Mouse (Mus musculus): Measurements from ENCODE around the gene Hist1h1t. TPM values are rescaled to one million over a fixed set of nuclear protein-coding genes. Genes with fewer than 3 reads are reported as not detected.
"Not testable (repeated sequence)": the region's sequence is repeated elsewhere in the genome, so short reads cannot be mapped to it uniquely, and the experiment has no call there.

The Hist1h1t gene
- polyA plus RNA-seq, 1 experiment from 2014 or later: not detected

GRCm38 (mm10) chr13:23702801-23703200, 7.2 kb downstream of the Hist1h1t start:
- H3K36me3 ChIP-seq; H3K4me3 ChIP-seq (replicated peaks); ATAC-seq; H3K4me2 ChIP-seq (replicated peaks); H3K27ac ChIP-seq; H3K4me1 ChIP-seq (replicated peaks); H3K9ac ChIP-seq; H3K9me3 ChIP-seq; H3K27me3 ChIP-seq (replicated peaks): not testable (repeated sequence)
- 77% methylated on average over 2 of the region's 2 CpGs for WGBS

DNA sequence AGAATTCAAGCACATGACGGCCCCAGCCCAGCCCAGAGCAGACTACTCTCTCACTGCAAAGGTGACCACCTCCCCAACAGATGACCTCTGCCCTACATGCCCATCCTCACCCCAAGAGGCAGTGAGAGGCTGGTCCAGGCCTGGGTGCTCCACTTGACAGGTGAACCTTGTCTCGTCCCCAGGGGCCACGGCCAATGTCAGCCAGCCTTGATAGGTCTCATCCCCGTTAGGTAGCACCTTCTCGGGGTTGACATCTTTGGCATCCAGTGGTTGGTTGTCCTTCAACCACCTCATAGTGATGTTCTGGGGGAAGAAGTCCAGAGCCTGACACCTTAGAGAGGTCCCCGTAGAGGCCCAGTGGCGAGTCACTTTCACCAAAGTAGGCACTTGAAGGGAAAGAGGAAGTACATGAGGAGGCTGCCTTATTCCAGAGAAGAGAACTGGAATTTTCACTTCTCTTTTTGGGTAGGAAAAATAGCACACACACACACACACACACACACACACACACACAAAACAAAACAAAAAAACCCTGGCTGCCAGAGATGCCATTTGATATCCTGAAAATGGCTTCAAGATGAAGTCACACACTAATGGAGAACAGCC, 10.2 kb downstream of the Hist1h1t start:
- H3K4me2 ChIP-seq (replicated peaks): no peak overlapping the region
- no peak overlapping the region for H3K27ac ChIP-seq
- WGBS: 89% methylated on average over 7 of the region's 7 CpGs
- no peak overlapping the region for H3K9ac ChIP-seq
- peaks cover 5% of the 10 kb centered on the region for H3K4me1 ChIP-seq (replicated peaks)
- H3K9me3 ChIP-seq: no peaks in the 10 kb centered on the region
- no peak for ATAC-seq
- no peaks in the 10 kb centered on the region for H3K36me3 ChIP-seq
- no peaks in the 10 kb centered on the region for H3K27me3 ChIP-seq (replicated peaks)
- no peak overlapping the region for H3K4me3 ChIP-seq (replicated peaks)

GRCm38 (mm10) chr13:23706771-23707170, 11.2 kb downstream of the Hist1h1t start:
- no peak overlapping the region for H3K27ac ChIP-seq
- no peak overlapping the region for H3K4me3 ChIP-seq (replicated peaks)
- 94% methylated on average over 12 of the region's 12 CpGs for WGBS
- H3K9ac ChIP-seq: no peak overlapping the region
- ATAC-seq: no peak
- no peaks in the 10 kb centered on the region for H3K27me3 ChIP-seq (replicated peaks)
- no peaks in the 10 kb centered on the region for H3K9me3 ChIP-seq
- H3K4me2 ChIP-seq (replicated peaks): no peak overlapping the region
- no peaks in the 10 kb centered on the region for H3K36me3 ChIP-seq
- 0 out of 2 replicates have a peak, but pooled peaks cover 2% of the 10 kb centered on the region for H3K4me1 ChIP-seq (replicated peaks)

GRCm38 (mm10) chr13:23708041-23708440, 12.4 kb downstream of the Hist1h1t start:
- Histone ChIP-seq H3K4me3 (replicated peaks) (no peak overlapping the region), H3K4me2 (replicated peaks) (no peak overlapping the region)
- WGBS: 85% methylated on average over 4 of the region's 4 CpGs

DNA sequence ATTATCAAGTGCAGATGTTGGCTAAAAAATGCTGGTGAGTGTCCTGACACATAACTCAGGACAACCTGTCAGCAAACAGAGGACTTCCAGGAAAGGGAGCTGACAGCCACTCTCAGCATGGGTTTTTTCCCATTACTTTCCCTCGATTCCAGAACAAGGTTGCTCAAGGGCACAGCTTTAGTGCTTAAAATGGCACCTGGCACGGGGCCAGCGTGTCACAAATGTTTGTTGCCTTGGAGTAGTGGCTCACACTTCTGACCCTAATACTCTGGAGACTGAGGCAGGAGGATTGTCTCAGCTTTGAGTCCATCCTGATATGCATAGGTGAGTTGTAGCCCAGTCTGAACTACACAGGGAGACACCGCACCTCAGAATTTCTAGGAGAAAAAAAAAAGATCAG, 13.0 kb downstream of the Hist1h1t start:
- H3K4me3 ChIP-seq (replicated peaks): no peak overlapping the region
- no peak overlapping the region for H3K27ac ChIP-seq
- WGBS: 67% methylated on average over 4 of the region's 4 CpGs
- ATAC-seq: no peak
- no peaks in the 10 kb centered on the region for H3K36me3 ChIP-seq
- no peaks in the 10 kb centered on the region for H3K9me3 ChIP-seq
- no peaks in the 10 kb centered on the region for H3K27me3 ChIP-seq (replicated peaks)
- no peak overlapping the region for H3K9ac ChIP-seq
- 0 out of 2 replicates have a peak, but pooled peaks cover 2% of the 10 kb centered on the region for H3K4me1 ChIP-seq (replicated peaks)
- H3K4me2 ChIP-seq (replicated peaks): no peak overlapping the region

More at GRCm38 (mm10) chr13:23708041-23708440, 12.4 kb downstream of the Hist1h1t start:
- 0 out of 2 replicates have a peak, but pooled peaks cover 2% of the 10 kb centered on the region for H3K4me1 ChIP-seq (replicated peaks)
- H3K36me3 ChIP-seq: no peaks in the 10 kb centered on the region
- ATAC-seq: no peak
- H3K9ac ChIP-seq: no peak overlapping the region
- H3K27me3 ChIP-seq (replicated peaks): no peaks in the 10 kb centered on the region
- no peak overlapping the region for H3K27ac ChIP-seq
- H3K9me3 ChIP-seq: no peaks in the 10 kb centered on the region

GRCm38 (mm10) chr13:23709714-23710373, 14.2 kb downstream of the Hist1h1t start:
- H3K9me3 ChIP-seq: no peaks in the 10 kb centered on the region
- WGBS: 30% methylated on average over 15 of the region's 15 CpGs
- H3K9ac ChIP-seq: peak overlapping the region; percentile 56
- H3K27me3 ChIP-seq (replicated peaks): no peaks in the 10 kb centered on the region
- peak overlapping the region; percentile 86 for H3K4me2 ChIP-seq (replicated peaks)
- no peak overlapping the region for H3K27ac ChIP-seq
- 0 out of 2 replicates have a peak, but pooled peaks cover 2% of the 10 kb centered on the region for H3K4me1 ChIP-seq (replicated peaks)
- H3K4me3 ChIP-seq (replicated peaks): peak overlapping the region; percentile 44
- ATAC-seq: peak; percentile 38
- no peaks in the 10 kb centered on the region for H3K36me3 ChIP-seq

DNA sequence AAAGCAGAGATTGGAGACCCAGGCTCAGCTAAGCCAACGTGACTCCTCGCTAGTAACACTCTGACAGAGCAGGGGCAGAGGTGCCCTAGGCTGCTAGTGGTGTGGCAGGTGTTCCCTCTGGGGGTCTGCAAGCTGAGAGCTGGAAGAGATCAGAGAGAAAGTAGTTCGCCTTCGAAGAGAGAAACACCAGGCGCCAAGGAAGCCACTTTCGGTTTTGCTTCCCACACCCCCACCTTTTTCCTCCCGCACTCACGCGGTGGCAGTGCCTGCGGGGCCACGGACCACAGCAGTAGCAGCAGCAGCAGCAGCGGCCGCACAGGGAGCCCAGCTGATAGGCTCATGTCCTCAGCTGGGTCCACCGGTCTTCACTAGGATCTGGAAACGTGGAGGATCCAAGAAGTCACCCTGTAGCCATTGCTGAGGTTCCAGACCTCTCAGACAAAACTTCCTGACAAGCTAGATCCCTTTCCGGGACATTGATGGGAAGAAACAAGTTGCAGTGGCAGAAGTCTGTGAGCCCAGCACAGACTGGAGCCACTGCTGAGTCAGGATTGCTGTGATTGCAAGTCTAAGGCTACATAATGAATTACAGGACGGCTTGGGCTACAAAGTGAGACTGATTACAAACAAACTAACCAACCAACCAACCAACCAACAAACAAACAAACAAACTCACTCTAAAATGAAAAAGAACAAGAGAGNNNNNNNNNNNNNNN, 14.9 kb downstream of the Hist1h1t start, which contains the start of gene Hfe:
Hfe (minus strand) TSS at position 481 of the 716 bp plus-strand sequence.
- H3K36me3 ChIP-seq: no peaks in the 10 kb centered on the region
- 3% methylated on average over 17 of the region's 17 CpGs for WGBS
- H3K9ac ChIP-seq: peak within 1 kb of the TSS; percentile 56
- H3K9me3 ChIP-seq: no peaks in the 10 kb centered on the region
- ATAC-seq: peak; percentile 85
- H3K4me1 ChIP-seq (replicated peaks): 0 out of 2 replicates have a peak, but pooled peaks cover 2% of the 10 kb centered on the region
- peak within 1 kb of the TSS; percentile 86 for H3K4me2 ChIP-seq (replicated peaks)
- no peaks in the 10 kb centered on the region for H3K27me3 ChIP-seq (replicated peaks)
- H3K27ac ChIP-seq: no peak within 1 kb of the TSS; the same call in 1 of the 2 replicates
- peak within 1 kb of the TSS; percentile 44 for H3K4me3 ChIP-seq (replicated peaks)

GRCm38 (mm10) chr13:23716261-23717042, 20.8 kb downstream of the Hist1h1t start:
- Histone ChIP-seq H3K27me3 (replicated peaks) (no peaks in the 10 kb centered on the region), H3K4me1 (replicated peaks) (no peaks in the 10 kb centered on the region), H3K9me3 (no peaks in the 10 kb centered on the region), H3K27ac (no peak overlapping the region), H3K4me3 (replicated peaks) (no peak overlapping the region), H3K4me2 (replicated peaks) (no peak overlapping the region), H3K9ac (no peak overlapping the region), H3K36me3 (no peaks in the 10 kb centered on the region)
- WGBS: 81% methylated on average over 5 of the region's 5 CpGs
- no peak for ATAC-seq

DNA sequence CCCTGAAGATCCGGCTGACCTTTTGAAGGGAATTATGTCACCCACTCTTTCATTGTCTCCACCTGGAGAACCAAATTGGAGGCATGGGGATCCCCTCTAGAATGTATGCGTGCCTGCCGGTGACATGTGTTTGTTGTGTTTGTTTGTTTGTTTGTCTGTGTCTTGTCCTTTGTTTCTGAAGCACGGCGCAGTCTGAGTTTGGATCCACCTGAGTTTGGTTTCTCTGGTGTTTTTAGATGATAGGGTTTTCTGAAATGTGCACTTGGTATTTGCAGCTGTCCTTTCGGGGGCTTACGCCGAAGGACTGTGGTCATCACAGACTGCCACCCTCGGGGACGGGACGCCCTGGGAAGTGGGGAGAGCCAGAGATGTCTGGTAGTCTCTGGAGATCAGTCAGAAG, 21.6 kb downstream of the Hist1h1t start:
- H3K4me1 ChIP-seq (replicated peaks): no peaks in the 10 kb centered on the region
- no peak overlapping the region for H3K4me2 ChIP-seq (replicated peaks)
- H3K9me3 ChIP-seq: no peaks in the 10 kb centered on the region
- 51% methylated on average over 11 of the region's 11 CpGs for WGBS
- H3K36me3 ChIP-seq: no peaks in the 10 kb centered on the region
- no peaks in the 10 kb centered on the region for H3K27me3 ChIP-seq (replicated peaks)
- no peak for ATAC-seq
- no peak overlapping the region for H3K9ac ChIP-seq
- no peak overlapping the region for H3K27ac ChIP-seq
- H3K4me3 ChIP-seq (replicated peaks): no peak overlapping the region

- H3K27me3 ChIP-seq (replicated peaks); H3K9ac ChIP-seq; ATAC-seq; H3K4me2 ChIP-seq (replicated peaks); H3K36me3 ChIP-seq; H3K4me3 ChIP-seq (replicated peaks); H3K9me3 ChIP-seq; H3K4me1 ChIP-seq (replicated peaks); H3K27ac ChIP-seq: not testable (repeated sequence)
- 20% methylated on average over 2 of the region's 2 CpGs for WGBS
Observed at GRCm38 (mm10) chr13:23717593-23718245, 22.1 kb downstream of the Hist1h1t start.

DNA sequence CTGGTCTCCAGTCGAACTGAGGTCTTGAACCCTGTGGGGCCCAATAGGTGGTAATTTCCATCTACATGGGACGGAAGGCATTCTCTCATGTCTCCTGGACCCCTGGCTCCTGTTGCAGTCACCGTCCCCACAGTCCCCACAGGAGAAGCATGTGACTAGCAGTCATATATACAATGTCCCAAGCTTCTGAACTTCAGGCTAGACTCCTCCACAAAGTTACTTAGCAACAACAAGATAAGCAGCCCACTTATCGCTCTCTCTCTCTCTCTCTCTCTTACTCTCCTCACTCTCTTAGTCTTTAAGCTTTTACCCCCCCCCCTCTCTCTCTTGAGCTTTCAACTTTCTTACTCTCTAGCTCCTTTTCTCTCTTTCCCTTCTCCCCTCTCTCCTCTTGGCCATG, 28.6 kb downstream of the Hist1h1t start:
- Histone ChIP-seq H3K4me3 (replicated peaks) (no peak overlapping the region), H3K9ac (no peak overlapping the region), H3K36me3 (no peaks in the 10 kb centered on the region), H3K9me3 (no peaks in the 10 kb centered on the region), H3K27me3 (replicated peaks) (no peaks in the 10 kb centered on the region), H3K27ac (no peak overlapping the region), H3K4me1 (replicated peaks) (no peaks in the 10 kb centered on the region), H3K4me2 (replicated peaks) (no peak overlapping the region)
- 75% methylated on average over 4 of the region's 4 CpGs for WGBS
- peak; percentile 45 for ATAC-seq

Measured in intestine, embryonic 15.5 days (tissue).